ENCODE assay signal across 8 mouse cellular contexts in the genomic region with DNA sequence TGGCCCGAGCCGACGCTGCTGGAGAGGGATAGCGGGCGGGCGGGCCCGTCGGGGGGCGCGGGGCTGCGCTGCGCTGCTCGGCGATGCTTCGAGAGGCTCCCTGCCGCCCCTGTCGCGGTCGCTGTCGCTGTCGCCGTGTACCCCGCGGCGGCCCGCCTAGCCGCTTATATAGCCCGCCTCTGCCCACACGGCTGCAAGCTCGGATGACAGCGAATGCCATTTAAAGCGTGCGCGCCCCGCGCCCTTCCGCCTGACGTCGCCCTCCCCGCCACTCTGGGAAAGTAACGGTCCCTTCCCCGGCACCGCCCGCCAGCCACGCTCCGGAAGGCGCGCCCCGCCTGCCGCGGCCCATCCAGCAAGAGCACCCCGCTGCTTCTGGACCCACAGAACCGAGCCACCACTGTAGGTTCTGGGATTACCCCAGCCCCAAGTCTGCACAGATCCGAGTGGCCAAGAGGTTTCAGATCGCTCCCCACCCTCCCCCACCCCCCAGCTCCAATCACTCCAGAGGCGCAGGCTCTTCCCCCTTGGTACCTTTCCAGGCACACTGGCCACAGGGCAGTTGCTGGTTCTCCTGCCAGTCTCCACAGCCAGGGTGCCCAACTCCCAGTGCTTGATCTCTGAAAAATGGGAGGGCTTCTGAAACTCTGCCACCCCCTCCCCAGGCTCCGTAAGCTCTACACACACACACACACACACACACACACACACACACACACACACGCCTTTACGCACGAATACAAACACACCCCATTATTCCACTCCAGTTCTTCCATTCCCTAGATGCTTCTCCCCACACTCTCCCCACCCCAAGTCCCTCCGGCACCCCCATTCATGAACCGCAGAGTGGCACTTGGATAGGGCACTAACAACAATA. TPM values are rescaled to one million over a fixed set of nuclear protein-coding genes. Genes with fewer than 3 reads are reported as not detected.
A peak's percentile ranks its signal among the peaks of the same experiment; 100 is the strongest.
DNase-seq lines count a peak whose midpoint lies in the region; ATAC-seq lines count a peak whose summit lies in the region.

A gene (minus strand): TSS at position 294 of the 877 bp plus-strand sequence.

- peak; percentile 86 for ATAC-seq in hindbrain, embryonic 16.5 days

- H3K36me3 ChIP-seq in hindbrain, embryonic 16.5 days (ENCODE audit: control insufficient read depth, insufficient read depth, low read length) = no peaks in the 10 kb centered on the region

- H3K27ac ChIP-seq in hindbrain, embryonic 16.5 days (ENCODE audit: low read depth, low read length) = peak within 1 kb of the TSS; percentile 83

- WGBS in hindbrain, embryonic 16.5 days = 3% methylated on average over 50 of the region's 62 CpGs

- peak; percentile 92 for DNase-seq in adrenal gland, adult 2 months
- DNase-seq in cerebellum, postnatal 4 days (ENCODE audit: low spot score in 2 of 2) = peak; percentile 53 to 70
- peak; percentile 38 to 57 for DNase-seq in gastrocnemius, adult 8-10 months (ENCODE audit: low spot score in 2 of 2)
- peak; percentile 71 to 84 for DNase-seq in left cerebral cortex, adult 18-20 months (ENCODE audit: low spot score in 2 of 2)
- DNase-seq in lung, postnatal 25 days (ENCODE audit: low spot score) = peak; percentile 84
- peak; percentile 89 for DNase-seq in right cerebral cortex, postnatal 25 days
- DNase-seq in adipocyte (ENCODE audit: low spot score) = no peak

- H3K27me3 ChIP-seq in hindbrain, embryonic 16.5 days (replicated peaks; ENCODE audit: control insufficient read depth, insufficient read depth, low read length) = peaks cover 14% of the 10 kb centered on the region

- no peaks in the 10 kb centered on the region for H3K9me3 ChIP-seq in hindbrain, embryonic 16.5 days (ENCODE audit: control insufficient read depth, low read length)

- H3K4me1 ChIP-seq in hindbrain, embryonic 16.5 days (ENCODE audit: control insufficient read depth, insufficient read depth, low read depth, low read length) = peaks cover 16% of the 10 kb centered on the region

- peak within 1 kb of the TSS; percentile 68 for H3K4me3 ChIP-seq in hindbrain, embryonic 16.5 days (ENCODE audit: low read length)

- H3K4me2 ChIP-seq in hindbrain, embryonic 16.5 days (ENCODE audit: low read length) = peak within 1 kb of the TSS; percentile 92

- H3K9ac ChIP-seq in hindbrain, embryonic 16.5 days (ENCODE audit: low read depth, low read length) = peak within 1 kb of the TSS; percentile 83

RNA-seq across cellular contexts. Expression of the gene that starts here (rescaled TPM):
- 10 to 100 TPM; 38.1 to 50.3 TPM for total RNA-seq in adrenal gland, adult 2 months (2021)
- polyA plus RNA-seq in adrenal gland, adult 2 months (2012; rRNA removed) = 62.0 and 80.6 TPM in 2 replicates
- 1 to 10 TPM; 3.3 to 5.6 (median 4.9) TPM for total RNA-seq in gastrocnemius, adult 8-10 months (2022)
- 7.1 and 7.4 TPM in 2 replicates for polyA plus RNA-seq in hindbrain, embryonic 16.5 days (2015; fragmentation: Nextera tagmentation; extraction: Ambion mirVana)
- total RNA-seq in left cerebral cortex, adult 18-20 months (2021) = 10 to 100 TPM; 54.6 to 63.1 TPM

Comparison
In these comparisons a context has a peak if more than half of its experiments do, and no peak if none do; other contexts are left out.
1. RNA of the gene that starts here (total RNA-seq): 54.6 to 63.1 TPM in left cerebral cortex, adult 18-20 months and 38.1 to 50.3 TPM in adrenal gland, adult 2 months; 3.3 to 5.6 TPM in gastrocnemius, adult 8-10 months; every median in the first group is over 4 times any median in the second.